8 mouse cellular contexts compared by ENCODE assay signal in genomic region chr7:115866698-115867500, GRCm38 (mm10).
DNase-seq lines count a peak whose midpoint lies in the region; ATAC-seq lines count a peak whose summit lies in the region.

No protein-coding gene starts in this region.

- H3K27ac ChIP-seq in heart, embryonic 10.5 days: peak overlapping the region; percentile 67; the same call in 1 of the 2 replicates
- no peak overlapping the region for H3K27ac ChIP-seq in neural tube, embryonic 12.5 days
- H3K27ac ChIP-seq in neural tube, embryonic 15.5 days (replicated peaks): no peak overlapping the region

- H3K36me3 ChIP-seq in heart, embryonic 10.5 days: no peaks in the 10 kb centered on the region
- H3K36me3 ChIP-seq in neural tube, embryonic 12.5 days: no peaks in the 10 kb centered on the region
- H3K36me3 ChIP-seq in neural tube, embryonic 15.5 days: no peaks in the 10 kb centered on the region

- no peaks in the 10 kb centered on the region for H3K9me3 ChIP-seq in heart, embryonic 10.5 days
- H3K9me3 ChIP-seq in neural tube, embryonic 12.5 days: no peaks in the 10 kb centered on the region
- H3K9me3 ChIP-seq in neural tube, embryonic 15.5 days (replicated peaks): no peaks in the 10 kb centered on the region

- 47% methylated on average over 9 of the region's 9 CpGs for WGBS in heart, embryonic 10.5 days
- WGBS in neural tube, embryonic 12.5 days: 14% methylated on average over 9 of the region's 9 CpGs
- WGBS in neural tube, embryonic 15.5 days: 10% methylated on average over 9 of the region's 9 CpGs

- H3K4me3 ChIP-seq in heart, embryonic 10.5 days: no peak overlapping the region
- no peak overlapping the region for H3K4me3 ChIP-seq in neural tube, embryonic 12.5 days
- H3K4me3 ChIP-seq in neural tube, embryonic 15.5 days (replicated peaks): no peak overlapping the region

- no peaks in the 10 kb centered on the region for H3K27me3 ChIP-seq in heart, embryonic 10.5 days (ENCODE audit: insufficient read depth, poor library complexity, severe bottlenecking)
- no peaks in the 10 kb centered on the region for H3K27me3 ChIP-seq in neural tube, embryonic 12.5 days (replicated peaks)
- no peaks in the 10 kb centered on the region for H3K27me3 ChIP-seq in neural tube, embryonic 15.5 days (replicated peaks)

- no peak overlapping the region for H3K9ac ChIP-seq in neural tube, embryonic 12.5 days
- H3K9ac ChIP-seq in neural tube, embryonic 15.5 days (replicated peaks): no peak overlapping the region

- no peak for ATAC-seq in neural tube, embryonic 12.5 days (ENCODE audit: low FRiP score, low read depth)
- ATAC-seq in neural tube, embryonic 15.5 days (ENCODE audit: low FRiP score): no peak

- H3K4me2 ChIP-seq in neural tube, embryonic 12.5 days (replicated peaks): peak overlapping the region; percentile 31; the same call in 1 of the 2 replicates
- no peak overlapping the region for H3K4me2 ChIP-seq in neural tube, embryonic 15.5 days

- H3K4me1 ChIP-seq in heart, embryonic 10.5 days: peaks cover 24% of the 10 kb centered on the region
- H3K4me1 ChIP-seq in neural tube, embryonic 12.5 days: peaks cover 30% of the 10 kb centered on the region
- H3K4me1 ChIP-seq in neural tube, embryonic 15.5 days: peaks cover 22% of the 10 kb centered on the region

- no peak for DNase-seq in heart, embryonic 10.5 days (ENCODE audit: low spot score)
- no peak for DNase-seq in heart, adult 18-20 months
- DNase-seq in kidney, postnatal 36 days: peak; percentile 14 to 46
- DNase-seq in MN1 (ENCODE audit: low spot score): no peak
- DNase-seq in layer of hippocampus, postnatal 36 days: no peak
- no peak for DNase-seq in cerebellum, postnatal 36 days

Comparison
In these comparisons a context has a peak if more than half of its experiments do, and no peak if none do; other contexts are left out.
1. DNase-seq: peak in kidney, postnatal 36 days (2 of 2); none in heart, embryonic 10.5 days (single experiment), heart, adult 18-20 months (0 of 2), MN1 (single experiment), layer of hippocampus, postnatal 36 days (0 of 2) and cerebellum, postnatal 36 days (0 of 2).